Mouse (Mus musculus) myocyte (in vitro differentiated cells): Measurements from ENCODE around the gene Sec23ip. TPM values are rescaled to one million over a fixed set of nuclear protein-coding genes. Genes with fewer than 3 reads are reported as not detected.

Experiments
- H3K27me3 ChIP-seq: one replicate; pipeline ENCODE4 v1.6.1; 2011; ENCODE audit not compliant: control insufficient read depth, insufficient read depth, insufficient read length
- H3K36me3 ChIP-seq: one replicate; pipeline ENCODE4 v1.6.1; 2011; ENCODE audit not compliant: control insufficient read depth, insufficient read depth
- H3K4me2 ChIP-seq: one replicate; pipeline ENCODE4 v1.6.1; 2011; ENCODE audit warnings: low read depth, control low read depth
- H3K4me3 ChIP-seq: one replicate; pipeline ENCODE4 v1.5.1; 2011; ENCODE audit warnings: mild to moderate bottlenecking, control low read depth, moderate library complexity
- H3K79me2 ChIP-seq: one replicate; pipeline ENCODE4 v1.6.1; 2011; ENCODE audit not compliant: control insufficient read depth, insufficient read depth
- H3ac ChIP-seq: one replicate; pipeline ENCODE4 v1.6.1; 2011; ENCODE audit not compliant: control insufficient read depth, insufficient read length
- CEBPB ChIP-seq: IDR thresholded peaks from 2 replicates; pipeline ENCODE4 v1.6.1; 2011; ENCODE audit warnings: mild to moderate bottlenecking, moderate library complexity; ENCODE audit not compliant: poor library complexity, insufficient read depth, severe bottlenecking
- E2F4 ChIP-seq: IDR thresholded peaks from one replicate; pipeline ENCODE4 v1.6.1; 2011; ENCODE audit warnings: mild to moderate bottlenecking, control low read depth, moderate library complexity; ENCODE audit not compliant: insufficient read depth
- MAX ChIP-seq: IDR thresholded peaks from one replicate; pipeline ENCODE4 v1.6.1; 2011; ENCODE audit warnings: low read depth, mild to moderate bottlenecking, control low read depth
- MYOD1 ChIP-seq, 3 experiments: IDR thresholded peaks; one replicate each; pipeline ENCODE4 v1.6.1; 2011; ENCODE audit warnings: control low read depth in 2 of 3, low read depth in 2 of 3, mild to moderate bottlenecking in 2 of 3, moderate library complexity in 1 of 3; ENCODE audit not compliant: insufficient read length in 2 of 3, control insufficient read depth in 1 of 3
- MYOG ChIP-seq, 3 experiments: IDR thresholded peaks; one replicate each; pipeline ENCODE4 v1.6.1; 2011; ENCODE audit warnings: control low read depth in 2 of 3, low read depth in 2 of 3, mild to moderate bottlenecking in 2 of 3; ENCODE audit not compliant: insufficient read length in 2 of 3, control insufficient read depth in 1 of 3, insufficient read depth in 1 of 3
- POLR2A ChIP-seq: IDR thresholded peaks from one replicate; pipeline ENCODE4 v1.6.1; 2011; ENCODE audit warnings: low read depth, mild to moderate bottlenecking, control low read depth, moderate library complexity; ENCODE audit not compliant: insufficient read length
- POLR2AphosphoS2 ChIP-seq: IDR thresholded peaks from one replicate; pipeline ENCODE4 v1.6.1; 2011; ENCODE audit warnings: low read depth, control low read depth; ENCODE audit not compliant: insufficient read length
- REST ChIP-seq: IDR thresholded peaks from one replicate; pipeline ENCODE4 v1.6.1; 2011; ENCODE audit warnings: mild to moderate bottlenecking, control low read depth, moderate library complexity; ENCODE audit not compliant: insufficient read depth, insufficient read length
- SRF ChIP-seq: IDR thresholded peaks from one replicate; pipeline ENCODE4 v1.6.1; 2011; ENCODE audit warnings: low read depth; ENCODE audit not compliant: control insufficient read depth, insufficient read length
- TCF12 ChIP-seq: IDR thresholded peaks from one replicate; pipeline ENCODE4 v1.6.1; 2011; ENCODE audit warnings: mild to moderate bottlenecking, control low read depth; ENCODE audit not compliant: poor library complexity, insufficient read depth, severe bottlenecking
- TCF3 ChIP-seq: IDR thresholded peaks from one replicate; pipeline ENCODE4 v1.6.1; 2011; ENCODE audit warnings: low read depth, control low read depth; ENCODE audit not compliant: insufficient read length
- USF1 ChIP-seq: IDR thresholded peaks from one replicate; pipeline ENCODE4 v1.6.1; 2011; ENCODE audit warnings: low read depth, mild to moderate bottlenecking, control low read depth, moderate library complexity
- polyA plus RNA-seq: library from polyadenylated mRNA; unstranded; fragments of >200 nt; fragmentation: generic; extraction: Trizol; gene quantifications from one replicate; pipeline ENCODE4 v1.2.1, GENCODE M21; 2012; ENCODE audit warnings: missing spikeins

Sec23ip gene
- polyA plus RNA-seq, 1 experiment: 19.2 TPM

- Histone ChIP-seq H3K4me2 (no peak overlapping the region), H3K27me3 (no peaks in the 10 kb centered on the region), H3K4me3 (no peak overlapping the region), H3K36me3 (no peaks in the 10 kb centered on the region), H3ac (no peak overlapping the region), H3K79me2 (peaks cover 91% of the 10 kb centered on the region)
- TF ChIP-seq REST: no peak
- no peak for TF ChIP-seq CEBPB
- no peak for TF ChIP-seq MAX
- no peak for TF ChIP-seq POLR2AphosphoS2
- TF ChIP-seq TCF3: no peak
- no peak for TF ChIP-seq MYOG (IDR thresholded peaks at IDR 0.05; ENCODE audit: control insufficient read depth in 1 of 3, insufficient read depth in 1 of 3, insufficient read length in 2 of 3, low read depth in 2 of 3)
- TF ChIP-seq USF1: no peak
- TF ChIP-seq POLR2A: no peak
- no peak for TF ChIP-seq E2F4
Measured at GRCm38 (mm10) chr7:128731585-128731984, 13.2 kb upstream of the Sec23ip start.

GRCm38 (mm10) chr7:128738041-128738440, 6.7 kb upstream of the Sec23ip start:
- H3K79me2 ChIP-seq: peaks cover 67% of the 10 kb centered on the region
- H3K4me2 ChIP-seq: peak overlapping the region; percentile 92
- H3K36me3 ChIP-seq: no peaks in the 10 kb centered on the region
- no peak overlapping the region for H3ac ChIP-seq
- no peak overlapping the region for H3K4me3 ChIP-seq
- H3K27me3 ChIP-seq: no peaks in the 10 kb centered on the region
- TF ChIP-seq TCF3: no peak
- no peak for TF ChIP-seq TCF12
- no peak for TF ChIP-seq E2F4
- no peak for TF ChIP-seq CEBPB
- no peak for TF ChIP-seq REST
- no peak for TF ChIP-seq POLR2AphosphoS2
- TF ChIP-seq MAX: no peak
- TF ChIP-seq POLR2A: no peak

- Histone ChIP-seq H3K27me3 (no peaks in the 10 kb centered on the region), H3K4me3 (peak overlapping the region; percentile 49), H3K4me2 (peak overlapping the region; percentile 92), H3ac (peak overlapping the region; percentile 35), H3K36me3 (no peaks in the 10 kb centered on the region), H3K79me2 (peaks cover 56% of the 10 kb centered on the region)
- TF ChIP-seq SRF (no peak), POLR2A (no peak), E2F4 (no peak), MYOG (IDR thresholded peaks at IDR 0.05; ENCODE audit: control insufficient read depth in 1 of 3, insufficient read depth in 1 of 3, insufficient read length in 2 of 3, low read depth in 2 of 3) (no peak), MYOD1 (IDR thresholded peaks at IDR 0.05; ENCODE audit: control insufficient read depth in 1 of 3, insufficient read length in 2 of 3, low read depth in 2 of 3) (no peak), REST (no peak), TCF3 (no peak), MAX (no peak), TCF12 (no peak), POLR2AphosphoS2 (no peak), CEBPB (no peak), USF1 (no peak)
Measured at GRCm38 (mm10) chr7:128739116-128739461, 5.7 kb upstream of the Sec23ip start.

GRCm38 (mm10) chr7:128739462-128740277, 5.1 kb upstream of the Sec23ip start:
- peaks cover 50% of the 10 kb centered on the region for H3K79me2 ChIP-seq
- H3ac ChIP-seq: peak overlapping the region; percentile 35
- H3K27me3 ChIP-seq: no peaks in the 10 kb centered on the region
- TF ChIP-seq MYOG (IDR thresholded peaks at IDR 0.05; ENCODE audit: control insufficient read depth in 1 of 3, insufficient read depth in 1 of 3, insufficient read length in 2 of 3, low read depth in 2 of 3) (no peak), MAX (no peak), CEBPB (0 out of 2 replicates have a peak, but pooled peaks have one; percentile 15)
- H3K36me3 ChIP-seq: no peaks in the 10 kb centered on the region
- peak overlapping the region; percentile 92 for H3K4me2 ChIP-seq
- H3K4me3 ChIP-seq: peak overlapping the region; percentile 49

- H3ac ChIP-seq: peak within 1 kb of the TSS; percentile 35
- no peaks in the 10 kb centered on the region for H3K36me3 ChIP-seq
- H3K4me2 ChIP-seq: peak within 1 kb of the TSS; percentile 99
- H3K27me3 ChIP-seq: no peaks in the 10 kb centered on the region
- peaks cover 48% of the 10 kb centered on the region for H3K79me2 ChIP-seq
- H3K4me3 ChIP-seq: peak within 1 kb of the TSS; percentile 49
- TF ChIP-seq POLR2AphosphoS2: peak; percentile 85
- TF ChIP-seq REST: no peak
- TF ChIP-seq TCF3: no peak
- peak; percentile 51 for TF ChIP-seq E2F4
- TF ChIP-seq MYOD1 (IDR thresholded peaks at IDR 0.05; ENCODE audit: control insufficient read depth in 1 of 3, insufficient read length in 2 of 3, low read depth in 2 of 3): peak in 1 of 3 experiments; percentile 41
- peak; percentile 88 for TF ChIP-seq POLR2A
Measured at GRCm38 (mm10) chr7:128740334-128740733, 4.4 kb upstream of the Sec23ip start, which contains the start of gene Mcmbp. Gene Mcmbp (minus strand): TSS chr7:128740495.
